Mouse (Mus musculus): ENCODE results near the gene Fam131c.

- TF ChIP-seq ZMIZ1 (IDR thresholded peaks at IDR 0.05; ENCODE audit: low read depth, low read length) (no peak), CTCF (conservative IDR thresholded peaks at IDR 0.05 in 1 of 2, IDR thresholded peaks at IDR 0.05 in 1 of 2; ENCODE audit: low read depth in 2 of 2, low read length in 2 of 2) (no peak), CHD2 (IDR thresholded peaks at IDR 0.05; ENCODE audit: low read length) (no peak)
These were observed 31.8 kb upstream of the Fam131c start for GRCm38 (mm10) chr4:141336196-141336595.

All from CH12.LX (cell line).